Mouse (Mus musculus) MEL (cell line): ENCODE results near the gene Lemd1.

ENCODE experiments used
- CHD2 ChIP-seq: IDR thresholded peaks from 2 replicates; pipeline ENCODE4 v1.6.1; 2011; ENCODE audit warnings: low read length, improper control_type of control experiment
- CTCF ChIP-seq, 3 experiments: IDR thresholded peaks in 2 of 3; conservative IDR thresholded peaks in 1 of 3; 2 replicates each; pipeline ENCODE4 v1.5.1; 2011 to 2012; ENCODE audit warnings: low read length in 3 of 3, low read depth in 2 of 3, mild to moderate bottlenecking in 2 of 3, improper control_type of control experiment in 1 of 3, inconsistent platforms in 1 of 3, mixed read lengths in 1 of 3, moderate library complexity in 1 of 3; ENCODE audit not compliant: control insufficient read depth in 1 of 3, insufficient read depth in 1 of 3, poor library complexity in 1 of 3, severe bottlenecking in 1 of 3
- EP300 ChIP-seq, 2 experiments: IDR thresholded peaks; 2 replicates each; pipeline ENCODE4 v1.6.1; 2011; ENCODE audit warnings: improper control_type of control experiment in 2 of 2, low read length in 2 of 2, low read depth in 1 of 2, mild to moderate bottlenecking in 1 of 2
- ETS1 ChIP-seq: IDR thresholded peaks from 2 replicates; pipeline ENCODE4 v1.6.1; 2012; ENCODE audit warnings: low read depth, mild to moderate bottlenecking, inconsistent platforms, low read length, improper control_type of control experiment, moderate library complexity
- POLR2A ChIP-seq, 2 experiments: IDR thresholded peaks; 2 replicates each; pipeline ENCODE4 v1.6.1; 2011 to 2012; ENCODE audit warnings: low read length in 2 of 2, mild to moderate bottlenecking in 2 of 2, control low read depth in 1 of 2, improper control_type of control experiment in 1 of 2, low read depth in 1 of 2, moderate library complexity in 1 of 2; ENCODE audit not compliant: control insufficient read depth in 1 of 2, insufficient read depth in 1 of 2, poor library complexity in 1 of 2
- POLR2AphosphoS5 ChIP-seq: IDR thresholded peaks from 2 replicates; pipeline ENCODE4 v1.6.1; 2012; ENCODE audit warnings: low read depth, borderline replicate concordance, mild to moderate bottlenecking, inconsistent platforms, low read length, moderate library complexity, mixed read lengths
- SMC3 ChIP-seq: IDR thresholded peaks from 2 replicates; pipeline ENCODE4 v1.6.1; 2011; ENCODE audit warnings: low read depth, low read length, improper control_type of control experiment
- USF1 ChIP-seq: IDR thresholded peaks from 2 replicates; pipeline ENCODE4 v1.6.1; 2014; ENCODE audit warnings: low read depth, mild to moderate bottlenecking, inconsistent platforms, low read length, improper control_type of control experiment, moderate library complexity

DNA sequence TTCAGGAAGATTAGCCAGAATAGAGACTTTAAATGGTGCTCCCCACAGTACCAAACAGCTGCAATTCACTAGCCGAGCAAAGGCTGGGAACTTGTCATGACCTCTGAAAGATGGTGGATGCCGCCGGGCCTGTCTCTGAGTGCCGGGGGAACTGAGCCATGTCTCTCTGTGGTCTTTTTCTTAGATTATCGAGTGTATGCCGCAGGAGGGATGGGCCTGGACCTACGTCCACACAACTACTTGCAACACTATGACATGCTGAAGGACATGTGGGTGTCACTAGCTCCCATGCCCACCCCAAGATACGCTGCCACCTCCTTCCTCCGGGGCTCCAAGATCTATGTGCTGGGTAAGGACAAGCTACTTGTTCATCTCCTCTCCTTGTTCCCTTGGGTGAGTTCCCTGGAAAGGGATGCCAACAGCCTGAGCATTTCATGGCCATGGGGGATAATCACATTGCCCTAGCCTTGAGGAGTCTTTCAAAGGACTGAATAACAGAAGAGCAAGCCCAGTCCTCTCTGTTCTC lies 111.2 kb downstream of the Lemd1 start:
- no peak for TF ChIP-seq ETS1
- no peak for TF ChIP-seq POLR2A (IDR thresholded peaks at IDR 0.05; ENCODE audit: control insufficient read depth in 1 of 2, insufficient read depth in 1 of 2, low read depth in 1 of 2, low read length in 2 of 2, poor library complexity in 1 of 2)
- TF ChIP-seq CTCF (IDR thresholded peaks at IDR 0.05 in 2 of 3, conservative IDR thresholded peaks at IDR 0.05 in 1 of 3; ENCODE audit: control insufficient read depth in 1 of 3, insufficient read depth in 1 of 3, low read depth in 2 of 3, low read length in 3 of 3, poor library complexity in 1 of 3, severe bottlenecking in 1 of 3) = no peak
- TF ChIP-seq SMC3 = no peak
- TF ChIP-seq POLR2AphosphoS5 = no peak
- no peak for TF ChIP-seq EP300 (IDR thresholded peaks at IDR 0.05; ENCODE audit: low read depth in 1 of 2, low read length in 2 of 2)
- TF ChIP-seq CHD2 = no peak
- no peak for TF ChIP-seq USF1
